Mouse (Mus musculus) CH12F3 (cell line): ENCODE measurements around the gene Cdh4.

Experiments
- in situ Hi-C: fragments of 300-500 bp; cut with MboI; formaldehyde crosslinking; loops from 2 replicates; pipeline ENCODE4 v1.14.3; 2020; ENCODE audit warnings: low sequenced_read_pairs

Cdh4 gene

DNA sequence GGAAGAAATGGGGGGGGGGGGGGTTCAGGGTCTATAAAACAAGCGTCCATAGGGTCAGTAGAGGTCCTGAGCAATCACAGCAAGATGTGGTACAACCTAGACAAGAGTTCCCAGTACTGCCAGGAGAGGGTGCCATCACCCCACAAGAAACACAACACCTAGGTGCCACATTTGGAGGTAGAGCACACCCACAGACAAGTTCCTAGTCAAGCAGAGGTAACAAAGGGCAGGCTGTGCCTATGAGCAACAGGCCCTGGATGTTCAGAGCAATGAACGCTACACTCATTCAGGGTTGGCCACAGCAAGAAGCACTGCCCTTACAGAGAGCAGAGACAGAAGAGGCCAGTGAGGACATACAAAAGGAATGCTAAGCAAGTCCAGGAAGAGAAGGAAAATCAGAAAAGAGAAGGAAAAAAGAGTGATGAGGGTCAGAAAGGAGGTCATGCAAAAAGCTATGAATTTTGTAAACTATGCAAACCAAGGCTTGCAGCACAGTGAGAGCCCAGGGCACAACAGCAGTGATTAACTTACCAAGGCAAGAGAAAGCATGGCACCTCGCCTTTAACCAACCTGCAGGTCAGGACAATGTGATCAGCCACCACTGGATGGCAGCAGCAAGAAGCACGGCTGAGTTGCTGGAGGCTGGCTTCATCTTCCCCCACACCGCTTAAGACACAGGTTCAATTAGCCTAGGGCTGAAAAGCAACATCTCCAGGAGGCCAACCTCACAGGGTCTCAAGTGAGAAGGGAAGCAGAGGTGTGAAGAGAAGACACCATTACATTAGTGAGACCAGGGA is 474.8 kb downstream of the Cdh4 start:
- in situ Hi-C loops: no loop called here

DNA sequence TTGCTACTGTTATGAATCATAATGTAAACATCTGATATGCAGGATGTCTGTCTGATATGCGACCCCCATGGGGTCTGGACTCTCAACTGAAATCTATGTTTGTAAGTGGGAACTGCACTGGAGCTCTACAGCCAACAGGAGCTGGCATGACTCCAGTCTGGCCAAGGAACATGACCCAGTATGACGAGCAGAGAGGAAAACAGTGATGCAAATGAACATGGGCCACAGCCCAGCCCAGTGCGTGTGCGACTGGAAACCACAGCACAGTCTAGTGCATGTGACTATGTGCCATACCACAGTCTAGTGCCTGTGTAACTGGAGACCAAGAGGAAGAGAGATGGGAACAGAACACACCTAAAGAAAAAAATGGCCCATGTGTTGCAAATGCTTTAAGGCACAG is 477.8 kb downstream of the Cdh4 start:
- in situ Hi-C loops: no loop called here

DNA sequence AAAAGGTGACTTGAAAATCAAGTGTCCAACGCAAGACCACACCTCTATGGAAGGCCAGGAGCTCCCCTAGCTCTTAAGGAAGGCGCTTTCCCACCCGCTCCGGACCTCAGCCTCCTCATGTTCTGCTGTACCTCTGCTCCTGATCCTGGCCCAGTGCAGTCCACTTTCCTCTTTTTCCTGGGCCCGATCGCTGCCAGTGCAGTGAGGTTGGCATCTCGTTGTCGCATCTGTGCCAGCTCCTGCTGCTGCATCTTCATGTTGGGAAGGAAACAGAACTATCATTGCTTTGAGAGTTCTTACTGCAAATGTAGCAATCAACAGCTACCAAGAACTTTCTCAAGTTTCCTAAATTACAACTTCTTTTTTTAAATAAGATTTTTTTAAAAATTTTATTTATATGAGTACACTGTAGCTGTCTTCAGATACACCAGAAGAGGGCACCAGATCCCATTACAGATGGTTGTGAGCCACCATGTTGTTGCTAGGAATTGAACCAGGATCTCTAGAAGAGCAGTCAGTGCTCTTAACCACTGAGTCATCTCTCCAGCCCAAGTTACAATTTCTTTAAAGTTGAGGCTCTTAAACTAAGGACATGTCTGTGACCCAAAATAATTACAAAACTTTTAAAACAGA is 478.9 kb downstream of the Cdh4 start:
- in situ Hi-C loops: no loop called here

DNA sequence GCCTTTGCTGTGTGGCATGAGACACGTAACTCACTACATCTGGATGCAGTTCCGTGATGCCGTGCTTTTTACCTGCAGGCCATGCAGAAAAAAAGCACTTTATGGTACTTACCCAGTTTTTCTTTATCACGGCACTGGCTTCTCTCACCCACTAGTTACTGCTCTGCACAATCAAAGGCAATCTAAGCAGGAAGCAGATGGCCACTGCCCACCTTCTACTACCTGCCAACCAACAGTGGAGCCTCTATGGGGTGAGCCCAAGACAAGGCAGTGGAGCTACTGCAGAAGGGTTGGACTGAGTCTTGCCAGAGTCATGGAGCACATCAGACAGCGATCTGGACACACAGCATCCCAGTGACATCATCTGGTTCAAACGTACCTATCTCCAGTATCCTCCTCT is 481.8 kb downstream of the Cdh4 start:
- in situ Hi-C loops: no loop called here

DNA sequence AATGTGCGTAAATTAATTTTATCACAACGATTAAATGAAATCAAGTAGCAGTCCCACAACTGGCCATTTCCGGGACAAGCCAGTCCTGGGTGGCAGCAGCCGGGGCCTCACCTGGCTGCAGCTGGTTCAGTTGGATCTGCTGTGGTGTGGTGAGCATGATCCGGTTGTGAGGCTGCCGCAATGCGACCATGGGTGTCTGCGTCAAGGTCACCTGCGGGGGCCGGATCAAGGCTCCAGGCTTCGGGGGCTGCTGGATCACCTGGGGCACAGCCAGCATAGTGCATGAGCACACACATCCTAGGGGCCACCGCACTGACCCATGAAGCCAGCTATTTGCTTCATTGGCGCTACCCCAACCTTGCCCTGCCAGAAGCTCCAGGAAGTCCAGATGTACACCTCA is 486.9 kb downstream of the Cdh4 start:
- in situ Hi-C loops: no loop called here

DNA sequence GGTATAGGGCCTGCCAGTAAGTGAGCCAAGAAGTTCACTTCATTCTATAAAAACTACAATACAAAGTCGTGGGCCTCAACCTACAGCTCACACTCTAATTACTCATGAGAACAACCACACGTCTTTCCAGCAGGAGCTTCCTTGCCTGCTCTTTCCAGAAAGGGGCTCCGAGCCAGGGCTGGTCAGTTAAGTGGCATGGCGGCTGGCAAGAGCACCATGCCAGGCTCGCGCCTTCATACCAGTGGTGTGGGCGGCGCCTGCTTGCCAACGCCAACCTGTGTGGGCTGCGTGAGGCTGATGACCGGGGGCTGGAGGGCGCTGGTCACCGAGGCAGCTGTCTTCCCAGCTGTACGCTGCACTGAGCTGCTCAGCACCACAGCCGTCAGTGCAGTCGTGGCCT is 489.5 kb downstream of the Cdh4 start:
- in situ Hi-C loops: no loop called here

DNA sequence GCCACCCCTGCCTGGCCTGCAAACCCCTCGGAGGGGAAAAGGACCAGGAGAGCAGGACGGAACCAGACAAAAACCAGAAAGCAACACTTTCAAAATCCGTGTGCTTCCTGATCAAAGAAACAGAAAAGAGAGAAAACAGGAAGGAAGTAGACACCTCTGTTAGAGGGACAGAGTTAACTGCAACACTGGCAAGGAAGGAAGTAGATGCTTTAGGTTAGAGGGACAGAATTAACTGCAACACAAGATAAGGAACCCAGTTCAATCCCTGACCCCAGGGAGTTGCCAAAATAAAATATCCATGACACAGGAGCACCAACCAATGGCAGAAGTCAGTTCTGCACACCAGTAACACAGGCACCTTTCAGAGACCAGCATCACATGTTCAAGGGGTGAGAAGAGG is 491.9 kb downstream of the Cdh4 start:
- in situ Hi-C loops: no loop called here

DNA sequence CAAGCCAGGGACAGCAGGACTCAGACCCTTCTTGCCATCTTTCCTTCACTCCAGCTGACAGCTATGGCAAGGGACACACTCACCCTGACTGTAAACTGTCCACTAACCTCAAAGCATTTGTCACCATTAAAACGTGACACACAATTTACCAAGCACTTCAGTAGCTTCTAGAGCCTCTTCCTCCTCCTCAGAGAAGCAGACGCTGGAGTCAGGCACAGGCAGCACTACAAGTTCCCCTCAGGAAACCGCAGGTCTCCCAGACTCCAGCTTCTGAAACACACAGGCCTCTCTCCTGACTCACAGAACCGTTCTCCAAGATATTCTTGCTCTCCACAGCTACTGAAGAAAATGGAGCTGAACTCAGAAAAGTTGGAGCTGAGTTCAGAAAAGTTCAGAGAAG is 494.9 kb downstream of the Cdh4 start:
- in situ Hi-C loops: no loop called here

DNA sequence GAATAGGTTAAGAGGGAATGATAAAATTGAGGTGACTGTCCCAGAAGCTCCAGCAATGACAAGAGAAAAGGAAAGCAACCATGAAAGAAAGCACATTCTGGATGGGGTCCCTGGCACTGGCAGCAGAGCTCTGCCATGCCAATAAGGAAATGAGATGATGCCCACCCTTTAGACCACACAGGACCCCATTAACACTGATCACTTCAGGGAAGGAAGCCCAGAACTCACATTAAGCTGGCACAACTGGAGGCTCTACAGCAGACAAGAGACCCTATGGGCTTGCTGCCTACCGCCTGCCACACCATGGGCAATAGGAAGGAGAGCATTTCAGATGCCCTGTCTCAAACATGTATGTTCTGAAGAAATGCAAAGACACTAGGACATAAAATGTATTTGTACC is 499.5 kb downstream of the Cdh4 start:
- in situ Hi-C loops: no loop called here

DNA sequence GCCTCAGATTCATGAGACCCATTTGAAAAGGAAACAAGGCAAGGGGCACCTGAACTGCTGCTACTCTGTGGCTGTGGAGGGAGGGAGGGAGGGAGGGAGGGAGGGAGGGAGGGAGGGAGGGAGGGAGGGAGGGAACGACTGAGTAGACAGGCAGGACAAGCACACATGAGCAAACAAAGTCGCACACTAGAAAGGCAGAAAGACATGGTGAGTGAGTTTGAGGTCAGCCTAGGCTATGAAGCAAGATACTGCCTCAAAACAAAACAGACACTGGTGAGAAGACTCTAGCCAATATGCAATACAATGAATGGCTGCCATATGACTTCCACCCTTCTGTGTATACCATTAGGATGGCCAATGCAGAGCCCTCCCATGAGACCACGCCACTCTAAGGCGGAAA is 502.8 kb downstream of the Cdh4 start:
- in situ Hi-C loops: no loop called here

DNA sequence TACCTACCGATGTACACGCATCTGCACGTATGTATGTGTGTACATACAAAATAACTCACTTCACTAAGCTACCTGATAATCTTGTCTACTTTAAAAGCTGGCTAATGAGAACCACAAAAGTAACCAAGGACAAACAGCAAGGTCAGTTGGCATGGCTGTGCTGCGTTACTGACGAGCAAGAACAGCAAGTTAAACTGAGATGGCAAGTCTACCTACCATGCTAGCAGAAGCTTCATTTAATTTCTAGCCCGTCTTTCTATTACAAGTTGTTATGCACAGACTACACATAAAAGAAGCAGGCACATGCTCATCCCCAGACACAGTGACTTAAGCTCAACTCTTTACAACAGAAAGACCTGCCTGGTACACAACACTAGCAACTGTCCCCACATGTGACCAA is 504.3 kb downstream of the Cdh4 start:
- in situ Hi-C loops: no loop called here

DNA sequence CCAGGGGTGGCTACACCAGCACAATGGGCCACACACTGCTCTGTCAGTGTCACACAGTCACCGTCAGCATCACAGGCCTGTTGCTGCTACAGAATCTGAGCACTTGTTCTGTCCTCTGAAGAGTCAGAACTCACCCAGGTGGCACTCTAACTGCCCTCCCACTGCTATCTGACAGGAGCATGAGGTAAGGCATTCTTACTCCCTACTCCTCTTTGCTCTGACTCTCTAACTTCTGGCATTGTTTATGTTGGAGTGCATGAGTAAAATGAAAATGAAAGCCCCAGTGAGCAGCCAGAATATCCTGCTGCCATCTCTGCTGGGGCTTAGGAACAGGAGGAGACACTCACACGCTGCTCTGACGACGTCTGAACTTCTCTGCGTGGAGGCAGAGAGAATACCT is 505.4 kb downstream of the Cdh4 start:
- in situ Hi-C loops: no loop called here

DNA sequence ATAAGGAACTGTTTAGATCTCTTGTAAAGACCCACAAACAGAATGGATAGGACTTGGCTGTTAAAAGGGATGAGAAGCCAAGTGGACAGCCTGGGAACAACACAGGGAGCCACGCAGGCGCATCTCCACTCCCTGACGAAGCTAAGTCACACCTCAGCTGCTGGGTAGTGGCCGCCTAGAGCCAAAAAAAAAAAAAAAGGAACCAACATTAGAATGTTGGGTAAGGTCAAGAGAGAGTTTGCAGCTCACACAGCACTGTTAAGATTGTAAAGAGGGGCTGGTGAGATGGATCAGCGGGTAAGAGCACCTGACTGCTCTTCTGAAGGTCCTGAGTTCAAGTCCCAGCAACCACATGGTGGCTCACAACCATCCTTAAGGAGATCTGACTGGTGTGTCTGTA is 506.6 kb downstream of the Cdh4 start:
- in situ Hi-C loops: no loop called here
